Mouse (Mus musculus): Measurements from ENCODE around the gene Usp19. TPM values are rescaled to one million over a fixed set of nuclear protein-coding genes. Genes with fewer than 3 reads are reported as not detected.
A peak's percentile ranks its signal among the peaks of the same experiment; 100 is the strongest.

The Usp19 gene
- polyA plus RNA-seq, 1 experiment: 107 TPM

DNA sequence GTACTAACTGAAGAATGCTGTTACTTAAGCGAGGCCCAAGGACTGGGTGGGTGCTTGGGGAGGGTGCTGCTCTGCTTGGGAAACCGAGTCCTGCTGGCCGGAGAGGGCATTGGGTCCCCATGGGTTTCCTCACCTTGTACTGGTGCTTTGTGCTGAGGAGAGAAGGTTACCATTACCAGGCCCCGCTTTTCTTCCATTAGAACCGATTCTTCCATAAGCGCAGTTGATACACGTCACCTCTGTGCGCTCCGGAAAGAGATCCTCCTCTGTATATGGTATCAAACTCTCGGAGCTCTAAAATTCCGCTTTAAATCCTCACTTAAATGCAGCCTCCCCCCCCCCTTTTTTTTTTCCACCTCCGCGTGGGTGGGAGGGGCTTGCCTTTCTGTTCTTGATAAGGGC, 27.5 kb downstream of the Usp19 start:
- Histone ChIP-seq H3K27me3 (replicated peaks; ENCODE audit: control insufficient read depth, insufficient read depth, low read length) (no peaks in the 10 kb centered on the region), H3K4me3 (ENCODE audit: insufficient read depth, low read depth, low read length) (peak overlapping the region; percentile 78), H3K4me1 (ENCODE audit: control insufficient read depth, insufficient read depth, low read length) (peaks cover 8% of the 10 kb centered on the region; the same call in 1 of the 2 replicates), H3K27ac (ENCODE audit: insufficient read depth, low read depth, low read length) (peak overlapping the region; percentile 95), H3K36me3 (ENCODE audit: control insufficient read depth, insufficient read depth, low read length) (0 out of 2 replicates have a peak, but pooled peaks cover 3% of the 10 kb centered on the region)
- DNase-seq: no peak
- TF ChIP-seq POLR2A (IDR thresholded peaks at IDR 0.05; ENCODE audit: low read depth, low read length) (no peak), CTCF (conservative IDR thresholded peaks at IDR 0.05; ENCODE audit: insufficient read depth, insufficient read length, low read depth, low read length) (no peak)
- WGBS: 0% methylated on average over 13 of the region's 13 CpGs

GRCm38 (mm10) chr9:108521604-108522003, 31.2 kb downstream of the Usp19 start:
- no peaks in the 10 kb centered on the region for H3K36me3 ChIP-seq (ENCODE audit: control insufficient read depth, insufficient read depth, low read length)
- no peak overlapping the region for H3K27ac ChIP-seq (ENCODE audit: insufficient read depth, low read depth, low read length)
- WGBS: 49% methylated on average over 2 of the region's 2 CpGs
- no peak for DNase-seq
- H3K4me1 ChIP-seq (ENCODE audit: control insufficient read depth, insufficient read depth, low read length): 0 out of 2 replicates have a peak, but pooled peaks cover 3% of the 10 kb centered on the region
- H3K4me3 ChIP-seq (ENCODE audit: insufficient read depth, low read depth, low read length): no peak overlapping the region
- H3K27me3 ChIP-seq (replicated peaks; ENCODE audit: control insufficient read depth, insufficient read depth, low read length): no peaks in the 10 kb centered on the region
- TF ChIP-seq POLR2A (IDR thresholded peaks at IDR 0.05; ENCODE audit: low read depth, low read length) (no peak), CTCF (conservative IDR thresholded peaks at IDR 0.05; ENCODE audit: insufficient read depth, insufficient read length, low read depth, low read length) (no peak)

DNA sequence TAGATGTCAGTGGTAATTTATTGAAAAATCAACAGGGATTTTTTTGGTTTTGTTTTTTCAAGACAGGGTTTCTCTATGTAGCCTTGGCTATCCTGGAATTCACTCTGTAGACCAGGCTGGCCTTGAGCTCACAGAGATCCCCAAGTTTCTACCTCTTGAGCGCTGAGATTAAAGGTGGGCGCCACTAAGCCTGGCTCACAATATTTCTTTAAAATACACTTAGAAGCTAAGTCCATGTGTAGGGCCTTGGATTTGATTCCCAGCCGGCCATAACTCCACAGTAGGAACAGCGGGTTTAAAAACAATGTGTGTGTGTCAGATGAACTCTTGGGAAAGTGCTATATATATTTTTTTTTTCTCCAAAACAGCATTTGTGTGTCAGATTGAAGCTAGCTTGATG, 32.9 kb downstream of the Usp19 start:
- Histone ChIP-seq H3K4me1 (ENCODE audit: control insufficient read depth, insufficient read depth, low read length) (0 out of 2 replicates have a peak, but pooled peaks cover 3% of the 10 kb centered on the region), H3K27ac (ENCODE audit: insufficient read depth, low read depth, low read length) (no peak overlapping the region), H3K27me3 (replicated peaks; ENCODE audit: control insufficient read depth, insufficient read depth, low read length) (no peaks in the 10 kb centered on the region), H3K4me3 (ENCODE audit: insufficient read depth, low read depth, low read length) (no peak overlapping the region), H3K36me3 (ENCODE audit: control insufficient read depth, insufficient read depth, low read length) (no peaks in the 10 kb centered on the region)
- WGBS: 94% methylated on average over 4 of the region's 4 CpGs
- TF ChIP-seq CTCF (conservative IDR thresholded peaks at IDR 0.05; ENCODE audit: insufficient read depth, insufficient read length, low read depth, low read length) (no peak), POLR2A (IDR thresholded peaks at IDR 0.05; ENCODE audit: low read depth, low read length) (no peak)
- DNase-seq: no peak

GRCm38 (mm10) chr9:108525400-108525799, 35.0 kb downstream of the Usp19 start:
- H3K36me3 ChIP-seq (ENCODE audit: control insufficient read depth, insufficient read depth, low read length): peaks cover 3% of the 10 kb centered on the region; the same call in 1 of the 2 replicates
- no peak overlapping the region for H3K27ac ChIP-seq (ENCODE audit: insufficient read depth, low read depth, low read length)
- no peaks in the 10 kb centered on the region for H3K27me3 ChIP-seq (replicated peaks; ENCODE audit: control insufficient read depth, insufficient read depth, low read length)
- WGBS: 56% methylated on average over 3 of the region's 3 CpGs
- no peak for TF ChIP-seq POLR2A (IDR thresholded peaks at IDR 0.05; ENCODE audit: low read depth, low read length)
- TF ChIP-seq CTCF (conservative IDR thresholded peaks at IDR 0.05; ENCODE audit: insufficient read depth, insufficient read length, low read depth, low read length): no peak
- H3K4me3 ChIP-seq (ENCODE audit: insufficient read depth, low read depth, low read length): no peak overlapping the region
- no peak for DNase-seq
- no peaks in the 10 kb centered on the region for H3K4me1 ChIP-seq (ENCODE audit: control insufficient read depth, insufficient read depth, low read length)

GRCm38 (mm10) chr9:108530954-108531353, 40.6 kb downstream of the Usp19 start:
- WGBS: 78% methylated on average over 1 of the region's 1 CpGs
- H3K4me1 ChIP-seq (ENCODE audit: control insufficient read depth, insufficient read depth, low read length): no peaks in the 10 kb centered on the region
- H3K4me3 ChIP-seq (ENCODE audit: insufficient read depth, low read depth, low read length): no peak overlapping the region
- H3K36me3 ChIP-seq (ENCODE audit: control insufficient read depth, insufficient read depth, low read length): peaks cover 4% of the 10 kb centered on the region
- H3K27ac ChIP-seq (ENCODE audit: insufficient read depth, low read depth, low read length): no peak overlapping the region
- DNase-seq: no peak
- H3K27me3 ChIP-seq (replicated peaks; ENCODE audit: control insufficient read depth, insufficient read depth, low read length): no peaks in the 10 kb centered on the region
- TF ChIP-seq POLR2A (IDR thresholded peaks at IDR 0.05; ENCODE audit: low read depth, low read length) (no peak), CTCF (conservative IDR thresholded peaks at IDR 0.05; ENCODE audit: insufficient read depth, insufficient read length, low read depth, low read length) (no peak)

DNA sequence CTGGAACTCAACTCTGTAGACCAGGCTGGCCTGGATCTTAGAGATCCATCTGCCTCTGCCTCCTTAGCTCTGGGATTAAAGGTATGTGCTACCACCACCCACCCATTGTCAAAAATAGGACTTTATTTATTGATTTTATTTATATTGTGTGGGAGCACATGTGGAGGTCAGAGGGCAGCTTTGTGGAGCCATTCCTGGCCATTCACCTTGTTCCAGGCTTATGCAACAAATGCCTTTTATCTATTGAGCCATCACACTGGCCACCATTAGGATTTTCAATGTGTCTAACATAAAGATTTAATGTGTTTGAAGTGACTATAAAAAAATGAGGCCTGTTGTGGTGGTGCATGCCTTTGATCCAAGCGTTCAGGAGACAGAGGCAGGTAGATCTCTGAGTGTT, 41.1 kb downstream of the Usp19 start:
- no peak overlapping the region for H3K4me3 ChIP-seq (ENCODE audit: insufficient read depth, low read depth, low read length)
- no peak overlapping the region for H3K27ac ChIP-seq (ENCODE audit: insufficient read depth, low read depth, low read length)
- no peaks in the 10 kb centered on the region for H3K27me3 ChIP-seq (replicated peaks; ENCODE audit: control insufficient read depth, insufficient read depth, low read length)
- 88% methylated on average over 1 of the region's 1 CpGs for WGBS
- H3K36me3 ChIP-seq (ENCODE audit: control insufficient read depth, insufficient read depth, low read length): peaks cover 4% of the 10 kb centered on the region
- DNase-seq: no peak
- H3K4me1 ChIP-seq (ENCODE audit: control insufficient read depth, insufficient read depth, low read length): no peaks in the 10 kb centered on the region
- TF ChIP-seq CTCF (conservative IDR thresholded peaks at IDR 0.05; ENCODE audit: insufficient read depth, insufficient read length, low read depth, low read length) (no peak), POLR2A (IDR thresholded peaks at IDR 0.05; ENCODE audit: low read depth, low read length) (no peak)

DNA sequence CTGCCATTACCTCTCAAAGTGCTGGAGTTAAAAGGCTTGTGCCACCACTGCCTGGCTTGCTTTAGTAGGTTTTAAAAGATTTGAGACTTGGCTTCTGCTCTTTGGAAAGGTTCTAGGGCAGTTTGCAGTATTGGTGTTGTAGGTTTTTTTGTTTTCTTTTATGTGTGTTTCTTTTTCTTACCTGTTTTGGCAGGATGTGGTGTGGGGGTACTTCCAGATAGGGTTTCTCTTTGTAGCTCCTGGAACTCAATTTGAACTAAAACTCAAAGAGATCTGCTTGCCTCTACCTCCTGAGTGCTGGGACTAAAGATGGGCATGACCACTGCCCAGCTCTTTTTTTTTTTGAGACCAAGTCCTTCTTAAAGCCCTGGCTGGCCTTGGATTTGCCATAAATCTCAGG, 50.4 kb downstream of the Usp19 start:
- Histone ChIP-seq H3K4me3 (ENCODE audit: insufficient read depth, low read depth, low read length) (no peak overlapping the region), H3K27me3 (replicated peaks; ENCODE audit: control insufficient read depth, insufficient read depth, low read length) (no peaks in the 10 kb centered on the region), H3K27ac (ENCODE audit: insufficient read depth, low read depth, low read length) (no peak overlapping the region), H3K4me1 (ENCODE audit: control insufficient read depth, insufficient read depth, low read length) (peaks cover 2% of the 10 kb centered on the region; the same call in 1 of the 2 replicates), H3K36me3 (ENCODE audit: control insufficient read depth, insufficient read depth, low read length) (peaks cover 19% of the 10 kb centered on the region)
- DNase-seq: no peak
- no peak for TF ChIP-seq POLR2A (IDR thresholded peaks at IDR 0.05; ENCODE audit: low read depth, low read length)
- TF ChIP-seq CTCF (conservative IDR thresholded peaks at IDR 0.05; ENCODE audit: insufficient read depth, insufficient read length, low read depth, low read length): no peak
